Mouse (Mus musculus): ENCODE measurements around the gene Crym. TPM values are rescaled to one million over a fixed set of nuclear protein-coding genes. Genes with fewer than 3 reads are reported as not detected.

The Crym gene
- total RNA-seq, 2 experiments from 2014 or later = not detected

- no peak for ATAC-seq (replicated peaks; ENCODE audit: poor library complexity)
These were observed 38.2 kb downstream of the Crym start for GRCm38 (mm10) chr7:120163581-120164251.

GRCm38 (mm10) chr7:120158121-120158613, 43.7 kb downstream of the Crym start:
- ATAC-seq (replicated peaks; ENCODE audit: poor library complexity) = no peak

DNA sequence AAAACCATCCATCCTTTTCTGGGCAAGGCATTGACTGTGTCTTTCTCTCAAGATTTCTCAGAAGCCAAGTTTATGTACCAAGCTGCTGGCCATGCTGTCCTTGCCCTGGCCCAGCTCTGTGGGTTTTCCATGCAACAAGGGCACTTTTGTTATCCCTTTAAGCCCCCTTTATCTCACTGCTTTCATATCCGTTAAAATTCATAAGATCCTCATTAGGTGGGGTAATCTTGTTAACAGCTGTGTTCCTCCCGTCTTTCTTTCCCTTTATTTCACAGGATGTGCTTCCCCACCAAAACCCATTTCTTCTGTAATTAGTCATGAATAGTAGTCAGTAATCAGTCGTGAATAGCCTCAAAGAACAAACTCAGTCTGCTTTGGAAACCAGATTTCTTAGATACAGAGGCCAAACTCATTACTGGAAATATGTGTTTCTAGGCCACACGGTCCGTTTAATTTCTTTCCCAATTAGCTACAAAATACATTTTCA, 44.3 kb downstream of the Crym start:
- ATAC-seq (replicated peaks; ENCODE audit: poor library complexity) = no peak

- no peak for ATAC-seq (replicated peaks; ENCODE audit: poor library complexity)
These were observed 45.0 kb downstream of the Crym start for GRCm38 (mm10) chr7:120156841-120157409.

- ATAC-seq (replicated peaks; ENCODE audit: poor library complexity) = no peak
These were observed 51.0 kb downstream of the Crym start for GRCm38 (mm10) chr7:120150898-120151297.

DNA sequence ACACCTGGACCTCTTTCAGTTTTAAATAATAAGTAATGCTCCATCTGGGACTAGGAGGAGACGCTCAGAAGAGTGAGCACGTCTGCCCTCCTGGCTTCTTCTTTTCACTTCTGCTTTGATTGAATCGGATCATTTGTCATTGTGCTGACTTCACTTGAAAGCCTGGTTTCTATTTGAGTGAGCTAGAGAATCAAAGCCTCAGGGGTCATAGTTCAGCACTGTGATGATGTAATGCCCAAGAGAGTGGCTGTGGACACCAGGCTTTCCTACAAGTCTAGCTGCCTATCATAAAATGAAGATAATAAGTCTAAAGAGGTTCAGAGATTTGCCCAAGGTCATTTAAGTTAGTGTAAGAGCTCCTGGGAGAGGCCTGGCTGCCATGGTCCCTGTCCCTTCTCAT, 51.7 kb downstream of the Crym start:
- peak; percentile 23; the same call in 1 of the 2 replicates for ATAC-seq (replicated peaks; ENCODE audit: poor library complexity)

GRCm38 (mm10) chr7:120145191-120145590, 56.7 kb downstream of the Crym start, which contains the start of gene Zp2:
Zp2 (minus strand) TSS chr7:120145291.
- ATAC-seq (replicated peaks; ENCODE audit: poor library complexity) = no peak

GRCm38 (mm10) chr7:120142743-120143142, 59.2 kb downstream of the Crym start:
- no peak for ATAC-seq (replicated peaks; ENCODE audit: poor library complexity)

Other genes with a start within 250 kb of the Crym start
- not detected in 2 replicates for gene Dnah3, start 106.8 kb downstream of the Crym start, total RNA-seq (2015)
- gene Dnah3, start 106.8 kb downstream of the Crym start, total RNA-seq (2017) = not detected in 2 replicates
- 8.7 and 12.8 TPM in 2 replicates for gene Tmem159, start 99.8 kb downstream of the Crym start, total RNA-seq (2015)
- 6.1 and 6.3 TPM in 2 replicates for gene Tmem159, start 99.8 kb downstream of the Crym start, total RNA-seq (2017)
- gene Zp2, start 56.8 kb downstream of the Crym start, total RNA-seq (2015) = not detected in 2 replicates
- not detected in 2 replicates for gene Zp2, start 56.8 kb downstream of the Crym start, total RNA-seq (2017)
- not detected in 2 replicates for gene Anks4b, start 28.3 kb downstream of the Crym start, total RNA-seq (2015)
- gene Anks4b, start 28.3 kb downstream of the Crym start, total RNA-seq (2017) = not detected in 2 replicates
- not detected in 2 replicates for gene Abca14, start 1.9 kb upstream of the Crym start, total RNA-seq (2015)
- gene Abca14, start 1.9 kb upstream of the Crym start, total RNA-seq (2017) = not detected in 2 replicates
- gene Abca15, start 126.6 kb upstream of the Crym start, total RNA-seq (2015) = not detected in 2 replicates
- gene Abca15, start 126.6 kb upstream of the Crym start, total RNA-seq (2017) = not detected in 2 replicates
- not detected in 2 replicates for gene Abca16, start 207.5 kb upstream of the Crym start, total RNA-seq (2015)
- gene Abca16, start 207.5 kb upstream of the Crym start, total RNA-seq (2017) = not detected in 2 replicates

All from megakaryocyte progenitor cell, adult 5-6 weeks (primary cell).